Mouse (Mus musculus) gastrocnemius, adult 8-10 months (tissue): ENCODE data around the gene Pogz. TPM values are rescaled to one million over a fixed set of nuclear protein-coding genes. Genes with fewer than 3 reads are reported as not detected.
"Not testable (repeated sequence)": the region's sequence is repeated elsewhere in the genome, so short reads cannot be mapped to it uniquely, and the experiment has no call there.

Source experiments
- DNase-seq, 2 experiments: peaks; one replicate each; pipeline ENCODE4 v3.0.0; 2022; ENCODE audit warnings: low spot score in 2 of 2
- total RNA-seq, 4 experiments: library from RNA; stranded (reverse); gene quantifications; 2 replicates each; pipeline ENCODE4 v1.2.4; 2022

Gene Pogz
- total RNA-seq, 4 experiments from 2014 or later: 14.3 to 18.1 (median 16.1) TPM

DNA sequence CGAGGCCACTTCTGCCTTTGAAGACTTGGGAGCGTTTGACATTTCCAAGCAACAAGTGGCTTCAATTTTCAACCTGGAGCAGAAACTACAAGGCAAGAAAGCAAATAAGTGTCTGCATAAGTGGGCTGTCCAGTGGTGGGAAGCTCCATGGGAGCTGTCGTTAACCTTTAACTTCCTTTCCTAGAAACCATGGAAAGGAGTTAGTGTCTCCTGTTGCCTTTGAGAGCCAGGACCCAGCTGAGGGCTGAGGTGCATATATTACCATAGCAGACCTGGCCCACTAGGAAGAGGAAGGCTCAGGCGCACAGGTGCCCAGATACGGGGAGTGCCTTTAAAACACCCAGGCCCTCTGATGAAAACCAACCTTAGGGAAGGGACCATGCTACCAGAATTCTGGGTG, 4.7 kb upstream of the Pogz start:
- DNase-seq: no peak

DNA sequence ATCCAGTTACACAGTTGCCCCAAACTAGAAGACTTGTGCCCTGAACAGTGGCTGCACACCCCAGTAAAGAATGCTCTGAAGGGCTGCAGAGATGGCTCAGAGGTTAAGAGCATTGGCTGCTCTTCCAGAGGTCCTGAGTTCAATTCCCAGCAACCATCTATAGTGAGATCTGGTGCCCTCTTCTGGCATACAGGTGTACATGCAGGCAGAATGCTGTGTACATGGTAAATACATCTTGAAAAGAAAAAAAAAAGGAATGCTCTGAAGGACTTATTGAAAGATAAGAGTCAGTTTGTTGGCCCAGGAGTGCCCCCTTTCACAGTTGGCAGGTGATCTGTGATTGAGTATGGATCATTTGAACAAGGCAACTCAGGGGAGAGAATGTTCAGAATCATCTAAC, 4.0 kb upstream of the Pogz start:
- no peak for DNase-seq

DNA sequence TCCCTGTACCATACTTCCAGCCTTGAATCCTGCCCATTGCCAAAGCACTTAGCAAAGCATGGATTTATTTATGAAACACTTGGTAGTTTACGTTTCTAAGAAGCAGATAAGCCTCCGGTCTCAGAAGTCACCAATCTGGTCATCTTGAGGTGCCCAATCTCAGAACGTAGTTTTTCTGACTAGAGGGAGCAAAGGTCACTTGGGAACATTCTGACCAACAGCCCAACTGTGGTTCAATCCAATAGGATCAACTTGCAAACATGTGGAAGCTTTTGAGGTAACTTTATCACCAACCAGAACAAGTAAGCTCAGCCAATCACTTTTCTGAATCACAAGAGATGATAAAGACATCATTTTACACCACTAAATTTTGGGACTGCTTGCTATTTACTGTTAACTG, 2.0 kb upstream of the Pogz start:
- DNase-seq: no peak

DNA sequence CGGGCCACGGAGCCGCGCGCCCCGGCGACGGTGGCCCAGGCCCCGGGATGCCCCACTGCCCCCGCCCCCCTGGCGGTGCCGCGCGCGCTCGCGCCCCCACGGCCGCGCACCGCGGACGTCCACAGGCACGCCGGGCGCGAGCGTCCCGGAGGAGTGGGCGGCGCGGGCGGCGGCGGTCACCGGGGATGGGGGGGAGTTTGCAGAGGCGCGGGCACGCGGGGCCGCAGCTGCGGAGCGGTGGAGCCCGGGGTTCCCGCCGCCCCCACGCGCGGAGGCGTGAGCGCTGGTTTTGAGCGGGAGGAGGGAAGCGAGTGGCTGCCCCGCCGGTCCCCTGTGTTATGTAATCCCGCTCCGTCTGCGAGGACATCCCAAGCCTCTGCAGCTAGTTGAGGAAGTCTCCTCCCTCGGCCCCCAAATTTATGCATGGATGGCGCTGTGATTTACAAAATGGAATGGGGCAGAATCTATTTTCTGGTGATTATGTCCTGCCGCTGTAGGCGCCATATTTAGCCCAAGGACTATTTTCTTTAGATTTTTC, 661 bp downstream of the Pogz start:
- DNase-seq: peak; percentile 45 to 68

- DNase-seq: no peak
These were observed 1.3 kb downstream of the Pogz start for GRCm38 (mm10) chr3:94838631-94839030.

DNA sequence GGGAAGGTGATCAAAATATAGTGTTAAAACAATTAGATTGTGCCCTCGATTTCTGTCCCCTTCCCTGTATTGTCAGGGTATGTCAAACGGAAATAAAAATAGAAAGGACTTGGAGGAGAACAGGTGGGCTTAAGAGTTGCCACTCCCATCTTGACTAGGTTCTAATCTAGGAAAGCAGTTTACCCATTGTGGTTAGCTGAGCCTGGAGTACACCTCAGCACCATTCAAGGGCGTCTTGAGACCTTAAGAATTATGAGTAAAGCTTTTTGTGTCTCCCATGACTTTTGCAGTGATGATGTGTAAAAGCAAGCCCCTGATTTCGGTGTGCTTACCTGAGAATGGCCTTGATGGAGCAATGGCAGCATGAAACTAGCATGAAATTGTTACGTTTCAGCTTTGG, 1.7 kb downstream of the Pogz start:
- no peak for DNase-seq

DNA sequence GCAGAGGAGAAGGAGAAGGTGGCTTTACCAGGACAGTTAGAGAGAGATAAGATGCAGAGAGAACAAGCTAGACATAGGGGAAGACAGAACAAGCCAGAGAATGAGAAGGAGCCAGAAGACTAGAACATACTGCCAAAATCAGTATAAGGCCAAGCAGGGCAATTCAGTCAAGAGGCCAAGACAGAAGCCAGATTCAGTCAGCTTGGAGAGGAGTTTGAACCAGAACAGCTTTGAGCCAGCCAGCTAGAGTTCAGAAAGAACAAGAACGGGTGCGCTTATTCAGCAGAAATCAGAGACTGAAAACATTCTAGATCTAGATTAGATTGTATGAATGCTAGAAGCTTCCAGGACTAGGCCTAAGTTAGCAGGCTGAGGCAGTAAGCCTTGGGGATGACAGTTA, 10.0 kb downstream of the Pogz start:
- DNase-seq: no peak

DNA sequence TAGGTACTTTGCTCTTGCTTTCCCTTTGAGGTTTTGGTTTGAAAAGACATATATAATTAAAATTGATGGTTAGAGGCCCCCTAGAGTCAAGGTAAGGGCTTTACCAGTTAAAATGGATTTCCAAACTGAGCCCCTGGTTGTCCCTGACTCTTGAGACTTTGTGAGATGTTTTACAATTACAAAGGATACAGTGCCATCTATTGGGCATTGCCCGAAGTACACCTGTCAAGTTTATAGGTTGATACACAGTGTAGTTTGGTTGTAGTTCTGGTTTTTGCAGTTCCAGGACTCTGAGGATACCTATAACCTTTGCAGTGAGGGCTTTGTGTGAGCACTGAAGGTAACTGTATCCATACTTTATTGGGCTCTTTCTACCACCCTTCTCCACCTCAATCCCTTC, 12.0 kb downstream of the Pogz start:
- peak; percentile 23 to 40 for DNase-seq

DNA sequence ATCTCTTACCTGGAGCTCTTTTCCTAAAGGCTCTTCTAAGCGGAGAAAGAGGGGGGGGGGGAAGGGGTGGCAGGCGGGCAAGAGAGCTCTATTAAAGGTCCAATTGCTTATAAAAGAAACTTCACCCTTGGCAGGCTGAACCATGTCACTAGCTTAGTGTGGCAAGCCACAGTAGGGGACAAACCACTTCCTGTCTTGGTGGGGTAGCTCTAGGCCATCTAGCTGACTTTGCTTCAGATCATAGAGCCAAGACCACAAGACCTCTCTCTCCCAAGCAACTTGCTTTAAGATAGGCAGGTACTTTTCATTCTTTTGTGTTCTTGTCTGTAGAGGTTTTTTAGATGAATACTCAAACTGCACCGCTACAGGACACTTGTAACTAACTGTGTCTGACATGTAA, 14.4 kb downstream of the Pogz start:
- no peak for DNase-seq

GRCm38 (mm10) chr3:94852215-94852614, 14.8 kb downstream of the Pogz start:
- no peak for DNase-seq

- DNase-seq: no peak
These were observed 22.1 kb downstream of the Pogz start for GRCm38 (mm10) chr3:94859471-94859870.

DNA sequence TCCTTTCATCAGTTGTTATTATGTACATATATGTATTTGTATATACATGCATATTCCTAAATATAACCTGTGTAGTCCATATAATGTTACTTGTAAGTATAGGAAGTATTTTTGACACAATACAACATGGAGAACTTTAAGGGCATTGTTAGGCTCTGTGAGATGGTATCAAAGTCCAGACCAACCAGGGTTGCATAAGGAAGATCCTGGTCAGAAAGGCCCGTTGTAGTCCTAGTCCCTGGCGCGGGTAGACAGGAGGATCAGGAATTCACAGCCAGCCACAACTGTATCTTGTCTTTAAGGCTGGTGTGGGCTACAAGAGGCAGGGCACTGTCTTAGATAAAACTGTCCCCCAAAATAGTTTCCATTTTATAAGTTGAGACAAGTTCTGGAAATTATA, 31.6 kb downstream of the Pogz start:
- no peak for DNase-seq

DNA sequence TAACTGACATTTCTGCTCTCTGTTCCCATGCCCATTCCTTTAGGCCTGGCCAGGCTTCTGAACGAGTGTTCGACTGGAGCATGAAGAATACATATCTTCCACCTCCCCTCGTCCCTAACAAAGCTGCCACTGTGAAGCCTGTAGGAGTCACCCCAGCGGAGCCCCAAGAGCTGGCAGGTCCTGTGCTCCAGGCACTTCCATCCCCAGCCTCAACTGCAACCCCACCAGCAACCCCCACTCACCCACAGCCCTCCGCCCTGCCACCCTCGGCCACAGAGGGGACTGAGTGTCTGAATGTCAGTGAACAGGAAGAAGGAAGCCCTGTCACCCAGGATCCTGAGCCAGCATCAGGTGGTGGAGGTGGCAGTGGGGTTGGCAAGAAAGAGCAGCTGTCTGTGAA, 41.3 kb downstream of the Pogz start:
- DNase-seq: no peak

GRCm38 (mm10) chr3:94881840-94882239, 44.5 kb downstream of the Pogz start:
- DNase-seq: no peak

- no peak for DNase-seq
These were observed 45.2 kb downstream of the Pogz start for GRCm38 (mm10) chr3:94882579-94882978.

GRCm38 (mm10) chr3:94886316-94887224, 49.2 kb downstream of the Pogz start, which contains the start of gene Psmb4:
Psmb4 (minus strand) TSS chr3:94886961.
- peak; percentile 73 to 80 for DNase-seq

- no peak for DNase-seq
These were observed 51.2 kb downstream of the Pogz start for GRCm38 (mm10) chr3:94888595-94888994.

DNA sequence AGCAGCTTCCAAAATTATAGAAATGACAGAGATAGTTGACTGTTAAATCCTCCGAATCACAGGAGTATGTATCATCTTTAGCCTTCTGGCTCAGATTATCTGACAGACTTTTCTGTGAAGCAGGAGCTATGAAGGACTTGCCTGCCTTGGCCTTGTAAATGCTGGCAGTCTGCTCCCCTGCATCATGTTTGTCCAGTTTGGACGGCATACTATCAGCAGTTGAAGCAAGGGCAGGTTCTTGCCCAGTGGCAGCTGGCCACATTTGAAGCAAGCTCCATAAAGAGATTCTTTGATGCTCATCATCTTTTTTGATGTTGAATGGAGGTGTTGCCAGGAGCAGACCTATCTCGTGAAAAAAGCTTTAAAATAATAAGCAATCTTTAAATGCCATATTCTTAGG, 56.7 kb downstream of the Pogz start:
- no peak for DNase-seq

DNA sequence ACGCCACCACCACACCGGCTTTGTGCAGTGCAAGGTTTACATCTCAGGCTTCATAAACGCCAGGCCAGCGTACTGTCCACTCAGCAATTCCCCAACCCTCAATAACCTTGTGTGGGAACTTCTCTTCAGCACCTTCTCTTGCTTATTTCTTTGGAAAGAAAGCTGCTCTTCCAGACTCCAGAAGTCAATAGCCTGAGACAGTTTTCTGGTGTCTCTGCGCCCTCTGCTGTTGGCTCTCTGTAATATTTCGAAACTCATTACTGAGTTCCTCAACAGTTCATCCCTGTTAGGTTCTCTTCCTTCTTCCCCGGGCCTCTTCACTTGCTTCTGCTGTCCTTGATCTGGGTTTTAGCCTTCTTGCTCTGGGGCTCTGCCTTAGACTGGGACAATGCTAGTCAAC, 65.4 kb downstream of the Pogz start:
- no peak for DNase-seq

- DNase-seq: not testable (repeated sequence)
These were observed 67.4 kb downstream of the Pogz start for GRCm38 (mm10) chr3:94904759-94905158.

DNA sequence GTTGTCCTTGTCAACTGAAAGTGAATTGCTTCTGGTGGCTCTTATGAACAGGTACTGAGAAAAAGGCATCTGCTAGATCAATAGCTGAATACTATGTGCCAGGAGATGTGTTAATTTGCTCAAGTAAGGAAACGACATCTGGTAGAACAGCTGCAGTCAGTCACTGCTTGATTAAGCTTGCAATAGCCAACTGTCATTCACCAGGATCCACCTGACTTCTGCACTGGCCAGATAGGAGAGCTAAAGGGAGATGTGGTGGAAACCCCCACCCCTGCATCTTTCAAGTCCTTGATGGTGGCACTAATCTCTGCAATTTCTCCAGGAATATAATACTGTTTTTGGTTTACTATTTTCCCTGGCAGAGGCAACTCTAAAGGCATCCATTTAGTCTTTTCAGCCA, 69.1 kb downstream of the Pogz start:
- no peak for DNase-seq

DNA sequence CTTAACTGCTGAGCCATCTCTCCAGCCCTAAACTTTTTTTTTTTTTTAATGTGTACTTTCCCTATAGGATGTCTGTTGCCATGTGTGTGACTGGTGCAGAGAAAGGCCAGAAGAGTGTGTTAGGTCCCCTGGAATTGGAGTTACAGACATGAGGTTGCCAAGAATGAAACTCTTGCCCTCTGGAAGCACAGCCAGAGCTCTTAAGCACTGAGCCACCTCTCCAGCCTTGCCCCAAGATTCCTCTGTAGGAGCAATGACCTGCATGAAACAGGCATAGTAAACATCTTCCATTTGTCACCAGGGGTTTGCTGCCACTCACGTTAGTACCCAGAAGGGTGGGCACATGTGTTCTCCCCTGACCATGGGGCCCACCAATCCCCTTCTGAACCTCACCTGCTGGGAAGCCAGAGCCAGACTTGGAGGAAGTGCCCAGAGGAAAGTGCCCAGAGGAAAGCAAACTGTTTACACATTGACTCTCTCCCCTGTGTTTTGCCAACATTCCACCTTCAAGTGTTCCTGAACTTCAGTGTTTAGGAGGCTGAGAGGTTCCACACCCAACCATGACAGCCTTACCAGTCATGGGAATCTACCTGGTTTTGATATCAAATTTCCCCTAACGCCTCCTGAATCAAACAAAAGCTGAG, 73.8 kb downstream of the Pogz start:
- DNase-seq: no peak

- no peak for DNase-seq
These were observed 76.4 kb downstream of the Pogz start for GRCm38 (mm10) chr3:94913801-94914200.
